Comparison of ENCODE assay signal across 22 mouse cellular contexts in genomic region chr9:17393061-17393460, GRCm38 (mm10).
A peak's percentile ranks its signal among the peaks of the same experiment; 100 is the strongest.
DNase-seq lines count a peak whose midpoint lies in the region; ATAC-seq lines count a peak whose summit lies in the region.
"Had no signal": no experiment of that assay in that cellular context is flagged by ENCODE, and none has a peak within 500 bp of the region (broad histone marks: within the 10 kb centered on the region; RNA-seq: fewer than 3 reads in every experiment).

No protein-coding gene starts in this region.

- no peak overlapping the region for H3K4me3 ChIP-seq in forebrain, embryonic 13.5 days
- H3K4me3 ChIP-seq in forebrain, embryonic 12.5 days (replicated peaks) = no peak overlapping the region
- H3K4me3 ChIP-seq: heart, embryonic 13.5 days; stomach, embryonic 15.5 days had no signal

- H3K9me3 ChIP-seq in forebrain, embryonic 13.5 days (replicated peaks) = no peaks in the 10 kb centered on the region
- no peaks in the 10 kb centered on the region for H3K9me3 ChIP-seq in forebrain, embryonic 12.5 days
- H3K9me3 ChIP-seq: heart, embryonic 13.5 days; stomach, embryonic 15.5 days had no signal

- no peaks in the 10 kb centered on the region for H3K4me1 ChIP-seq in forebrain, embryonic 13.5 days
- no peaks in the 10 kb centered on the region for H3K4me1 ChIP-seq in forebrain, embryonic 12.5 days
- H3K4me1 ChIP-seq: heart, embryonic 13.5 days; stomach, embryonic 15.5 days had no signal

- no peaks in the 10 kb centered on the region for H3K36me3 ChIP-seq in forebrain, embryonic 13.5 days (ENCODE audit: poor library complexity, severe bottlenecking)
- no peaks in the 10 kb centered on the region for H3K36me3 ChIP-seq in forebrain, embryonic 12.5 days (replicated peaks)
- H3K36me3 ChIP-seq: heart, embryonic 13.5 days; stomach, embryonic 15.5 days had no signal

- H3K9ac ChIP-seq in forebrain, embryonic 13.5 days = no peak overlapping the region
- H3K9ac ChIP-seq in forebrain, embryonic 12.5 days = no peak overlapping the region
- H3K9ac ChIP-seq: heart, embryonic 13.5 days; stomach, embryonic 15.5 days had no signal

- peak; percentile 31 for DNase-seq in layer of hippocampus, adult 9-10 months (ENCODE audit: low spot score)
- DNase-seq in layer of hippocampus, postnatal 36 days = no peak
- DNase-seq in right cerebral cortex, adult 2 months (ENCODE audit: low spot score in 2 of 2) = peak; percentile 3 to 8
- DNase-seq in right cerebral cortex, postnatal 25 days = no peak
- DNase-seq in cerebellum, postnatal 4 days (ENCODE audit: low spot score in 2 of 2) = no peak
- DNase-seq: adrenal gland, postnatal 10 days; cerebellum, adult 9-10 months; gastrocnemius, postnatal 25 days; heart, adult 18-20 months; heart, postnatal 14 days; kidney, postnatal 25 days; lung, postnatal 4 days; midbrain, embryonic 14.5 days; right cerebral cortex, postnatal 4 days; thymus, adult 18-20 months; thymus, postnatal 36 days had no signal

- no peak overlapping the region for H3K4me2 ChIP-seq in forebrain, embryonic 13.5 days
- H3K4me2 ChIP-seq in forebrain, embryonic 12.5 days = no peak overlapping the region
- H3K4me2 ChIP-seq: heart, embryonic 13.5 days; stomach, embryonic 15.5 days had no signal

- H3K27me3 ChIP-seq in forebrain, embryonic 13.5 days = no peaks in the 10 kb centered on the region
- no peaks in the 10 kb centered on the region for H3K27me3 ChIP-seq in forebrain, embryonic 12.5 days
- H3K27me3 ChIP-seq: heart, embryonic 13.5 days; stomach, embryonic 15.5 days had no signal

- no peak overlapping the region for H3K27ac ChIP-seq in forebrain, embryonic 13.5 days
- no peak overlapping the region for H3K27ac ChIP-seq in forebrain, embryonic 12.5 days
- H3K27ac ChIP-seq: heart, embryonic 13.5 days; hindbrain, postnatal 0 days; stomach, embryonic 15.5 days had no signal

- peak; percentile 63; the same call in 1 of the 2 replicates for ATAC-seq in forebrain, embryonic 13.5 days
- ATAC-seq in forebrain, embryonic 12.5 days (ENCODE audit: low FRiP score) = no peak
- ATAC-seq: hindbrain, postnatal 0 days; intestine, embryonic 16.5 days had no signal

Comparison
In these comparisons a context has a peak if more than half of its experiments do, and no peak if none do; other contexts are left out.
1. DNase-seq: peak in layer of hippocampus, adult 9-10 months (single experiment) and right cerebral cortex, adult 2 months (2 of 2); none in layer of hippocampus, postnatal 36 days (0 of 2), right cerebral cortex, postnatal 25 days (single experiment) and cerebellum, postnatal 4 days (0 of 2).